Mouse (Mus musculus) kidney, embryonic 14.5 days (tissue): Measurements from ENCODE around the gene C130050O18Rik. TPM values are rescaled to one million over a fixed set of nuclear protein-coding genes. Genes with fewer than 3 reads are reported as not detected.
"Not testable (repeated sequence)": the region's sequence is repeated elsewhere in the genome, so short reads cannot be mapped to it uniquely, and the experiment has no call there.

Experiments used
- ATAC-seq: fragments of 200-750 bp; cut with Nextera tagmentation; 2 replicates; pipeline ENCODE4 v1.8.0; 2017; ENCODE audit warnings: moderate number of reproducible peaks, mild to moderate bottlenecking, moderate TSS enrichment, moderate library complexity; ENCODE audit not compliant: low FRiP score, low TSS enrichment
- H3K27ac ChIP-seq: fragments of 300-500 bp; sonication (generic); 2 replicates; pipeline ENCODE4 v1.5.1; 2014; ENCODE audit warnings: low read depth, mild to moderate bottlenecking, low read length, moderate library complexity, mixed read lengths
- H3K27me3 ChIP-seq: fragments of 300-500 bp; sonication (generic); 2 replicates; pipeline ENCODE4 v1.6.1; 2014; ENCODE audit warnings: mild to moderate bottlenecking, low read length; ENCODE audit not compliant: control insufficient read depth, insufficient read depth
- H3K36me3 ChIP-seq: fragments of 300-500 bp; sonication (generic); 2 replicates; pipeline ENCODE4 v1.6.1; 2014; ENCODE audit warnings: low read length, mixed read lengths; ENCODE audit not compliant: control insufficient read depth, insufficient read depth
- H3K4me1 ChIP-seq: fragments of 300-500 bp; sonication (generic); 2 replicates; pipeline ENCODE4 v1.6.1; 2014; ENCODE audit warnings: low read length, mixed read lengths; ENCODE audit not compliant: control insufficient read depth, insufficient read depth
- H3K4me2 ChIP-seq: fragments of 300-500 bp; sonication (generic); replicated peaks from 2 replicates; pipeline ENCODE4 v1.6.1; 2014; ENCODE audit warnings: low read depth, mild to moderate bottlenecking, low read length
- H3K4me3 ChIP-seq: fragments of 300-500 bp; sonication (generic); 2 replicates; pipeline ENCODE4 v1.5.1; 2014; ENCODE audit warnings: mild to moderate bottlenecking, low read length
- H3K9ac ChIP-seq: fragments of 300-500 bp; sonication (generic); 2 replicates; pipeline ENCODE4 v1.6.1; 2014; ENCODE audit warnings: low read depth, mild to moderate bottlenecking, low read length, moderate library complexity
- H3K9me3 ChIP-seq: fragments of 300-500 bp; sonication (generic); 2 replicates; pipeline ENCODE4 v1.6.1; 2016; ENCODE audit warnings: low read length; ENCODE audit not compliant: control insufficient read depth
- WGBS: fragments of 180-500 bp; shearing (Covaris S2); extraction: QIAGEN DNeasy Blood & Tissue Kit; methylation state at CpG from one replicate; pipeline ENCODE4 v1.1.7; 2014; 5-methylcytosine and 5-hydroxymethylcytosine counted together
- polyA plus RNA-seq: library from polyadenylated mRNA; unstranded; fragments of >200 nt; fragmentation: Nextera tagmentation; extraction: Ambion mirVana; gene quantifications from 2 replicates; pipeline ENCODE4 v1.2.1, GENCODE M21; 2014

The C130050O18Rik gene
- polyA plus RNA-seq, 1 experiment from 2014 or later, result 0.77 TPM

DNA sequence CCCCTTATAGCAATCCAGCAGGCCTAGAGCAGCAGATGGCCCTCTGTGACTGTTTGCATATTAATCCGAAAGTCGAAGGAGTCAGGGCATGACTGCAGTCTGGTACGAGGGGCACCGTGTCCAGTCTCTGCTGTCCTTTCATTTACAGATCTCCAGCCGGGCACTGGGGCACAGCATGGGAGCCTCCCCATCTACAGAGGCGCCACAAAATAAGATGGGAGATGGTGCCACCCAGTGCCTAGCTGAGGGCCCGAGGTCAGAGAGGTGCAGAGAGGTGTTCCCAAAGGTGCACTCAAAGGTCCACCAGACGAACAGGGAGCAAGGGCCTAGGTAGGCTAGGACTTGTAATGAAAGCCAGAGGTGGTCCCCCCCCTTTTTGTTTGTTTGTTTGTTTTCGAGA, 21.8 kb upstream of the C130050O18Rik start:
- ATAC-seq, result no peak

DNA sequence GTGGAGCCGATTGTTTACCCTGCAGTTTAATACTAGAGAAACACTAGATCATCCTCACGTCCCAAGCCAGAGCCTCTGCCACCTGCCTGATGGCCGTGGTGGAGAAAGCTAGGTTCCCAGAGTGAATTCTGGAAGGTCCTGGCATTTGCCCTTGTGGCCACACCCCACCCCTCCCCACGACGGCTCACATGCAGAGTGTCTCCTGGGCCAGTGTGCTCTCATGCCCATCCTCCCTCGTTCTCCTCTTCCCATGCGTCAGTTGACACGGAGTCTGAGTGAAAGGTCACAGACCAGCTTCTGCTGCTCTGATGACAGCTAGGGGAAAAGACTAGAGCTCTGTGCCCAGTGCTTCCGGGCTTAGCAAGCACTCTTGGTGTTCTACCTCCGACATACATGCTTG, 20.5 kb upstream of the C130050O18Rik start:
- no peaks in the 10 kb centered on the region for H3K9me3 ChIP-seq
- no peaks in the 10 kb centered on the region for H3K27me3 ChIP-seq
- ATAC-seq, result peak; percentile 43
- H3K27ac ChIP-seq, result peak overlapping the region; percentile 20; the same call in 1 of the 2 replicates
- no peak overlapping the region for H3K9ac ChIP-seq
- no peak overlapping the region for H3K4me2 ChIP-seq
- H3K36me3 ChIP-seq, result no peaks in the 10 kb centered on the region
- H3K4me1 ChIP-seq, result peaks cover 76% of the 10 kb centered on the region
- no peak overlapping the region for H3K4me3 ChIP-seq
- WGBS, result 30% methylated on average over 10 of the region's 10 CpGs

More for the DNA sequence above, 21.8 kb upstream of the C130050O18Rik start:
- Histone ChIP-seq H3K4me3 (no peak overlapping the region), H3K9me3 (no peaks in the 10 kb centered on the region), H3K9ac (no peak overlapping the region), H3K27ac (peak overlapping the region; percentile 66; the same call in 1 of the 2 replicates), H3K4me2 (no peak overlapping the region), H3K4me1 (peaks cover 74% of the 10 kb centered on the region), H3K27me3 (no peaks in the 10 kb centered on the region), H3K36me3 (no peaks in the 10 kb centered on the region)
- 86% methylated on average over 9 of the region's 9 CpGs for WGBS

DNA sequence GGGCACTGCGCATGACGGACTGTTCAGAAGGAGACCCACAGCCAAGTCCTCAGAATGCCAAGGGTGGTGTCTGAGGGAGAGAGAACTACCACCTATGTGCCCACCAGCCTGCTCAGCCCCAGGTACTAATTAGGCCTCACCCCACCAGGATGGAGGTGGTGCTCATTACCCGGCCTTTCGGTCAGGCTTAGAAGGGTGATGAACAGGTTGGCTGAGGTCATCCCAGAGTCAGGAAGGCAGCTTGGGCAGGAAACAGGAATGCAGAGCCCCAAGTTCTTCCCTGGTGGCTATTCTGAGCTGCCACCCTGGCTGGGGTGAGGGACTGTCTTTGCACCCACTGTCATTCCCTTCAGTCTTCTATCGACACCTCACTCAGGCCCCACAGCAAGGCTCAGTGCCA, 19.0 kb upstream of the C130050O18Rik start:
- Histone ChIP-seq H3K4me2 (no peak overlapping the region), H3K9me3 (no peaks in the 10 kb centered on the region), H3K27ac (no peak overlapping the region), H3K36me3 (no peaks in the 10 kb centered on the region), H3K4me1 (peaks cover 67% of the 10 kb centered on the region), H3K27me3 (no peaks in the 10 kb centered on the region), H3K9ac (no peak overlapping the region), H3K4me3 (no peak overlapping the region)
- 93% methylated on average over 5 of the region's 5 CpGs for WGBS
- ATAC-seq, result no peak

DNA sequence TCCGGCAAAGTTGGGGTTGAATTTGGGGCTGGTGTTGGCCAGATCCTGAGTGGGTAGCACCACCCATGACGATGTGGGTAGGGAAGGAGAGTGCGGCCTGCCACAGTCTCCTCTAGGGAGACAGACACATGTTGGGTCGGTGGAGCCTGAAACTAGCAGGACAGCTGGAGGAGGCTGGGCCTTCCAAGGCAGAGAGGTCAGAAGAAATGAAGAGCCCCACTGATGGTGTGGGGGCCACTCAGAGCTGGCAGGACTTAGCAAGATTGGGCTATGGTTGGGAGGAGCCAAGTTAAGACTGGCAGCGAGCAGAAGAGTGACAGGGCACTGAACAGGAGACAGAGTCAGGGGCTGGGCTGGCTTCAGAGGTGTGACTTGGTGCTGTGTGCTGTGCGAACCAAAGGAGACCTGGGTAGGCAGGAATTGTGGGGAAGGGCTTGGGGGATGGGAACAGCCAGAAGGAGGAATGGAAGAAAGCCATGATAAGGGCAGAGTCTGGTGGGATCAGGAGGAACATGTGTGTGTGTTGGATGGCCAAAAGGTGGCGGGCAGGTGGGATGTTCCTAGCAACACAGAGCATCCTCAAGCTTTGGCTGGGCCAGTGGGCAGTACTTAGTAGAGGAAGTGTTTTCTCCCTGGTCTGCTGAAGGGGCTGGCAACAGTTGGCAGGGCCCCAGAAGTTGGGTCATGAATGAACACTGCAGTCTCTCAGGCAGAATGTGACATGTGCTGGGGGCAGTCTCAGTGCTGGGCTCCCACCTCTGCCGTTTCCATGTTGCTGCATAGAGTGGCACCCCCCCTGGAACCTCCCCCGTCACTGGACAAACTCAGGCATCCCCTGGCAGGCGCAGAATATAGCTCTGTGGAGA, 17.5 kb upstream of the C130050O18Rik start:
- H3K36me3 ChIP-seq, result 0 out of 2 replicates have a peak, but pooled peaks cover 2% of the 10 kb centered on the region
- peaks cover 54% of the 10 kb centered on the region for H3K4me1 ChIP-seq
- no peak overlapping the region for H3K4me2 ChIP-seq
- peak overlapping the region; percentile 63 for H3K27ac ChIP-seq
- no peaks in the 10 kb centered on the region for H3K9me3 ChIP-seq
- no peak overlapping the region; the same call in 1 of the 2 replicates for H3K9ac ChIP-seq
- 62% methylated on average over 10 of the region's 10 CpGs for WGBS
- H3K27me3 ChIP-seq, result no peaks in the 10 kb centered on the region
- no peak for ATAC-seq
- no peak overlapping the region for H3K4me3 ChIP-seq

DNA sequence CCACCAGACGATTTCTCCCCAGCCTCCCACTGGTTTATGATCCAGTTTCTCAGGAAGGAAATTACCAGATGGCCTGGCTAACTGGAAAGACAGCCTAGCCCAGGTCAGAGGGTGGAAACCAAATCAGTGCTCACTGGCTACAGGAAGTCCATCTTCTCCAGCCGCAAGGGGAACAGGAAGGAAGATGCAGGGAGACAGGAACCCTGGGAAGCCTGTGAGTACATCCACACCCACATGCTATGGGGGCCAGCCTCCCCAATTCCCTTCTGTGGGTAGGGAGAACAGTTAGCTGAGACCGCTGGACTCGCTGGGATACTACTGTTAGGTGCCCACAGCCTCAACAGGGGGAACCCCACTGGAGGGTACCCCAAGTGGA, 16.9 kb upstream of the C130050O18Rik start:
- H3K27me3 ChIP-seq, result no peaks in the 10 kb centered on the region
- peak overlapping the region; percentile 63; the same call in 1 of the 2 replicates for H3K27ac ChIP-seq
- no peaks in the 10 kb centered on the region for H3K9me3 ChIP-seq
- no peak overlapping the region for H3K9ac ChIP-seq
- H3K4me1 ChIP-seq, result peaks cover 50% of the 10 kb centered on the region
- H3K4me2 ChIP-seq, result no peak overlapping the region
- H3K4me3 ChIP-seq, result no peak overlapping the region
- 42% methylated on average over 4 of the region's 4 CpGs for WGBS
- 0 out of 2 replicates have a peak, but pooled peaks cover 6% of the 10 kb centered on the region for H3K36me3 ChIP-seq
- ATAC-seq, result no peak

DNA sequence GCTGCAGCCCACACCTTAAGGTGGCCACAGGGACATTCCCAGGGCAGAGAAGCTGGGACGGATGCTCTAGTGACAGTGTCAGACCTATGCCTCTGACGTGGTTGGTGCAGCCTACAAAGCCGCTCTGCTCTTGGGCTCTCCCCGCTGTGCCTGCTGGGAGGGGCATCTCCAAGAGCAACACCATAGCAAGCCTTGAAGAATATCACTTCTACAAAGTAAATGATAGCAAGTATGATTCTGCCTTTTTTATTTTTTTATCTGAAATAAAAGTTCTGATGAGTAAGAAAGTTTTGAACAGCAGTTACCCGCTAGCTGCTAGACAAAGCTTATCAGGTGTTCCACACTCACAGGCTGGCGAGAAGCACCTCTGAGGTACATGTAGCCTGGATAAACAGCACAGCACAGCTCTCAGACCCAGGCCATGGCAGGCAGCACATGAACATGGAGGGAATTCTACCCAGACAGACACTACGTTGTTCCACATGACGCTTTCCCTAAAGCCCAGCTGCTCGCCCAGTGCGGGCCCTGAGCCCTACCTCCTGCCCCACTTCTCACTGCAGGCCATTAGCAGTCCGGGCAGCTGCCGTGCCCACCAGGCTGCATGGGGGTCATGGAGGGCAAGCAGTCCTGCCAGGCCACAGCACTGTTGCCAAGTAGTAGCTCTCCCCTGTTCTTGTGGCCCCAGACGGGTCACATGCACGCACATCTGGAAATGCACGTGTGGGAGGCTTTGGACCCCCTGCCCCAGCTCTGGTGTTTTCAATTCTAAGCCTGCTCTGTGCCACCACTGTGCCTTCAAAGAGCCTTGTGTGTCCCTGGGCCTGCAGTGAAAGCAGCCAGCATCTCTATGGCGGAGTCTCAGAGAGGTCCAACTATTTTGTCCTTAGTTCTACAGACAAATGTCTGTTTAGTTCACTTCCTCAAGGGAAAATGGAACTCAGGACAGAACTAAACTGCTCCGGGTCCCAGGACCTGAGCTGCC, 16.1 kb upstream of the C130050O18Rik start:
- Histone ChIP-seq H3K9ac (no peak overlapping the region; the same call in 1 of the 2 replicates), H3K27me3 (no peaks in the 10 kb centered on the region), H3K4me2 (no peak overlapping the region), H3K27ac (peak overlapping the region; percentile 63; the same call in 1 of the 2 replicates), H3K9me3 (no peaks in the 10 kb centered on the region), H3K36me3 (0 out of 2 replicates have a peak, but pooled peaks cover 6% of the 10 kb centered on the region), H3K4me1 (peaks cover 46% of the 10 kb centered on the region), H3K4me3 (no peak overlapping the region)
- WGBS, result 60% methylated on average over 17 of the region's 17 CpGs
- ATAC-seq, result no peak

DNA sequence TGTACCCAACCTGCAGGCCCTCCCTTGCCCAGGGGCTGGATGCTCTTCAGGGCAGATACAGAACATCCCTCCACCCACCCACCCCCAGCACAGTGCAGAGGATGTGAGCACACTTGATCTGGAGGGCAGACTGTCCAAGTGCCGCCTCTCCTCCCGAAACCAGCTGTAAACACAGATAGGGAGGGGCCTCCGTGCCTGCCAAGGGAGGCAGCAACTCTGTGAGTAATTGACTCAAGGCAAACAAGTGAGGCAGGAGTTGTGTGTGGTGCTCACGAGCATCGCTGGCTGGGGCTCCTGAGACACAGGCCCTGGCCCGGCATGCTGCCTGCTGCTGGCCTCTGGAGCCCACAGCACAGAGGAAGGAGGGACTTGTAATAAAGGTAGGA, 15.4 kb upstream of the C130050O18Rik start:
- peak; percentile 64 for ATAC-seq
- Histone ChIP-seq H3K27me3 (no peaks in the 10 kb centered on the region), H3K9ac (no peak overlapping the region), H3K36me3 (0 out of 2 replicates have a peak, but pooled peaks cover 6% of the 10 kb centered on the region), H3K9me3 (no peaks in the 10 kb centered on the region), H3K4me2 (no peak overlapping the region), H3K27ac (peak overlapping the region; percentile 63; the same call in 1 of the 2 replicates), H3K4me1 (peaks cover 40% of the 10 kb centered on the region), H3K4me3 (no peak overlapping the region)
- 17% methylated on average over 6 of the region's 6 CpGs for WGBS

DNA sequence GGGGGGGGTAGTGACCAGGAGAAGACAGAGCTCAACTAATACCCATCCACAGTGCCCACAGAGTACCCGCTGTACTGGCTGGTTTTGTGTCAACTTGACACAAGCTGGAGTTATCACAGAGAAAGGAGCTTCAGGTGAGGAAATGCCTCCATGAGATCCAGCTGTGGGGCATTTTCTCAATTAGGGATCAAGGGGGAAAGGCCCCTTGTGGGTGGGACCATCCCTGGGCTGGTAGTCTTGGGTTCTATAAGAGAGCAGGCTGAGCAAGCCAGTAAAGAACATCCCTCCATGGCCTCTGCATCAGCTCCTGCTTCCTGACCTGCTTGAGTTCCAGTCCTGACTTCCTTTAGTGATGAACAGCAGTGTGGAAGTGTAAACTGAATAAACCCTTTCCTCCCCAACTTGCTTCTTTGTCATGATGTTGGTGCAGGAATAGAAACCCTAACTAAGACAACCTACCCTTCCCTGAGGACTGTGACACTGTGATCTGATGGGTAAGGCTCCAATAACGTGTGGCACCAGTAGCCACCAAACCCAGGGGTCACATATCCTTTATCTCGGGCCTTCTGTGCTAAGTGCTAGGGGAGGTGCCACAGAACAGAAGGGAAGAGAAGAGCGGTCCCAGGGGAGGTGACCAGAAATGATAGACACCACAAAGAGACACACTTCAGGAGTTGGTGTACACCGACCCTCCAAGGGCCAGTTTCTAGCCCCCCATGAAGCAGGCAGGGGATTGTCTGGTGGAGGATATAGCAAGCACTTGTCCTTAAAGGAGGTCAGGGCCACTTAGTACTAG, 14.6 kb upstream of the C130050O18Rik start:
- ATAC-seq, H3K4me2 ChIP-seq, H3K4me3 ChIP-seq, H3K9me3 ChIP-seq, H3K27ac ChIP-seq, H3K36me3 ChIP-seq, H3K9ac ChIP-seq, H3K27me3 ChIP-seq: not testable (repeated sequence)
- H3K4me1 ChIP-seq, result peaks cover 31% of the 10 kb centered on the region
- WGBS, result 74% methylated on average over 5 of the region's 5 CpGs
